Mouse (Mus musculus): ENCODE measurements around the gene Mrpl19.

GRCm38 (mm10) chr6:81979286-81979685, 13.5 kb upstream of the Mrpl19 start:
- TF ChIP-seq POLR2A (IDR thresholded peaks at IDR 0.05; ENCODE audit: borderline replicate concordance, control insufficient read depth, low read depth, low read length) (no peak), CTCF (IDR thresholded peaks at IDR 0.05; ENCODE audit: control insufficient read depth, insufficient read depth, low read length) (no peak)
